Mouse (Mus musculus) frontal cortex, postnatal 14 days (tissue): ENCODE measurements at regions not wholly inside any gene's neighbourhood (a gene's known extent, or its start where the extent isn't known, plus 50 kb on each side); places are given as distances from the start of the nearest gene placed in this dataset.

Experiments
- DNase-seq, 2 experiments: peaks; one replicate each; pipeline ENCODE4 v3.0.0; 2022; ENCODE audit warnings: low spot score in 2 of 2

DNA sequence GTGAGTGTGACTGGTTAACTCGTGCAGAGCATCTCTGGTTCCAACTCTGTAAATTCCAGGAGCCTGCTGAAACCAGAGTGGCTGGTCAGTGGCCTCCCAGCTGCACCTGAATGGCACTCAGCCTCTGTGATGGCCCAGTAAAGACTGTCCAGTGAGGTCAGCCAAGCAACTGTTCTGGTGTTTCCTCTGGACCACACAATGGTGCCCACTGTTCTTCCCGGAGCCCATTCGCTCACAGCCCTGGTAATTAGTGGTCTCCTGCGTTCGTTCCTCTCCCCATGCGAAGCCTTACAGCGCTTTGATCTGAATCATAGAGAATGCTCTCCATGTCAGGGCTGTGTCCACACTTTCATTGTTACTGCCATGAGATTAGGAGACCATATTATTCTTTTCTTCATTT, 75.5 kb downstream of the Enkur start:
- no peak for DNase-seq

DNA sequence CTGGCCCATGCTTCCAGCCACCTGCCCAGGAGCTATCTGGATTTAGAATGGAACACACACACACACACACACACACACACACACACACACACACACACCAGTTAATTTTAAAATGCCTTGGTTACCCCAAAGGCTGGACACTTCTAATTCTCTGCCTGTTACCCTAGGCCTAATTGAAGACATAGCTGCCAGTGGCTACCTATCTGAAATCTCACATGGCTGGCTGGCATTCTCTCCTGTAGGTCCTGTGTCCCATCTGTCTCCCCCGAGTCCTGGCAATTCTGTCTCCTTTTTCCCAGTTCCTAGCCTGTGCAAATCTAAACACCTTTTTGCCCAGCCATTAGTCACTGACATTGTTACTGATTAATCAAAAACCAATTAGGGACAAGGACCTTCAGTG, 78.6 kb downstream of the Enkur start:
- DNase-seq = no peak

GRCm38 (mm10) chr2:21122421-21122820, 82.7 kb downstream of the Enkur start:
- DNase-seq = no peak

GRCm38 (mm10) chr2:21121663-21122062, 83.5 kb downstream of the Enkur start:
- no peak for DNase-seq

DNA sequence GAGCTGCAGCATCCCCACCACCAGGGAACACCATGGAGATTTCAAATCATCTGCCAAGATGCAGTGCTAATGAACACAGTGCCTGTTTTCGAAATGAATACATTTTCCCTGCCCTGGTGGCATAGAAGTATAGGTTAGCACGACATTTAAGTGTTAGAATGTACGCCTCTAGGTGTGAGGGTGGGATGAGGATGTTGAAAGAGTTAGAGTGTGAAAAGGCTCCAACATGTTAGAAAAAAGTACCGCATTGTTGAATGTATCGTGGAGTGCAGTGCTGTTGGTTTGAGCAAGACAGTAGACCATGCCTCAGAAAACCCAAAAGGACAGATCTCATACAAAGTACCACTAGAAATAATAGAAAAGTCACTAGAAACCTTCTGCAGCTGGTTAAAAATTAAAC, 88.3 kb downstream of the Enkur start:
- no peak for DNase-seq

DNA sequence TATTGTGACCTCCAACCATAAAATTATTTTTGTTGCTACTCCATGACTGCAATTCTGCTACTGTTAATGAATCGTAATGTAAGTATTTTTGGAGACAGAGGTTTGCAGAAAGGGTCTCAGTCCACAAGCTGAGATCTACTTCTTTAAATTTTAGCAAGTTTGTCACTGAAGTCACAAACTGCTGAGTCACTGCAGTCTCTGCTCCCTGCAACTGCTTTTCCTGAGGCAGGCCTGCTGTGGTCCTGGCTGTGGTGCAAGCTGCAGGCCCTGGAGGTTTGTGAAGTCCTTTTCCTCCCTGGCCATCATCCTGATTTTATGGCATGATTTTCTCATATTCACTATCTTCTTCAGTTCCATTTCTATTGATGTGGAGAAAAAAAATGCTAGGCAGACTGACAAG, 93.6 kb downstream of the Enkur start:
- DNase-seq = no peak

- DNase-seq = no peak
Observed at GRCm38 (mm10) chr2:21100248-21100808, 104.8 kb downstream of the Enkur start.

DNA sequence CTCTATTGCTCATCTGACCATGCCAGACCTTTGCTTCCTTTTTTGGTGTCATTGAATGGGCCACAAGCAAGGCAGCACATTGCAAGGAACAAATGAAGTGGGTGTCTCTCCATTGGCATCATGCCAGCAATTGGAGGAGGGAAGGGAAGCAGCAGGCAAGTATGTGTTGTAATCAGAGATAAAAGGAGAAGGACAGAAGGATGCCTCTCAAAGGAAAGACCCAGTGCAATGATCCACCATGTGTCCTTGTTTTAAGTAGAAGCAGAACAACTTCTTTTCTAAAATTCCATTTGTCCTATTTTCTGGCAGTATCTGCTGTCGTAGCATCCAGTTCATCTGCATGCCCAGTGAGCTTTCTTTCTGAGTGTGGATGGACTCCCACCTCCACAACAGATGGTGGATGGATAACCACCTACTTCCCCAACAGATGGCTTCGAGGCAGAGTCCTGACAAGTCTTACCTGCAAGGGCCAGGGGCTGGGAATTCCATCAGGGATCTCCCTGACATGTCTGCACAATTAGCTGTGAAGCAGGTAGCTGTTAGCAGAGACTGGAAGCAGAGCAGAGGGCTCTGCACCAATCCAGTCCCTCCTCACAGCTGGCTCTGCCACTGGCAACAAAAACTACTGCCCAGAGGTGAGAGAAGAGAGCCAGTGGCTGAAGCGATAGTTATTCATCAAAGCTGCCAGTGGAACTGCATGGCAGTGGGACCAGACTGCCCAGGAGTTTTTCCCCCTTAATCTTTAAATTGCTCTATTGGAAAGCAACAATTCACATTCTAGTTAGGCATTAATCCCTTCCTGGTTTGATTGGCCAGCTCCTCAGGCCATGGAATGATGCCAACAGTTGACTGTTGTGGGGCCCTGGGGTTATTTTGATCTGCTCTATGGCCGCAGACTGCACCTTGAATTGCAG, 113.8 kb downstream of the Enkur start:
- DNase-seq = no peak

DNA sequence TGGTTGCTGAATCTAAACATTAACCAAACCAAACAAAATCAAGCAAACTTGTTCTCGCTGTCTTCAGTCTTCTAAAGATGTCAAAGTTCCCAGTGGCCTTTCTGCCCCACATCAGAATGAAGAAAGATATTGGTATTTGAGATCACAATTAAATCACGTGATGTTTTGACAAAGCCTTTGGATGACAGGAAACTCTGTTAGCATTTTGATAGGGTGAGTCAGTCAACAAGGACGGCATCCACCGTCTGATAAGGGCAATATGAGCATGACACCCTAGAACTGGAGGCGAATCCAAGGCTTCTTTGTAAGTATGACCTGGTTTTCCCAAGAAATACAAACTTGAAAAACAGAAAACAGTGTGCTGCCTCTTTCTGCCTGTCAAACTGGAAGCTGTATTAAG, 116.8 kb upstream of the Arhgap21 start:
- DNase-seq = no peak

- no peak for DNase-seq
Observed at GRCm38 (mm10) chr2:21067292-21067850, 98.7 kb upstream of the Arhgap21 start.

- DNase-seq = no peak
Observed at GRCm38 (mm10) chr2:21060347-21060650, 91.6 kb upstream of the Arhgap21 start.

- no peak for DNase-seq
Observed at GRCm38 (mm10) chr2:21059618-21060346, 91.1 kb upstream of the Arhgap21 start.

GRCm38 (mm10) chr2:21058940-21059339, 90.3 kb upstream of the Arhgap21 start:
- no peak for DNase-seq

DNA sequence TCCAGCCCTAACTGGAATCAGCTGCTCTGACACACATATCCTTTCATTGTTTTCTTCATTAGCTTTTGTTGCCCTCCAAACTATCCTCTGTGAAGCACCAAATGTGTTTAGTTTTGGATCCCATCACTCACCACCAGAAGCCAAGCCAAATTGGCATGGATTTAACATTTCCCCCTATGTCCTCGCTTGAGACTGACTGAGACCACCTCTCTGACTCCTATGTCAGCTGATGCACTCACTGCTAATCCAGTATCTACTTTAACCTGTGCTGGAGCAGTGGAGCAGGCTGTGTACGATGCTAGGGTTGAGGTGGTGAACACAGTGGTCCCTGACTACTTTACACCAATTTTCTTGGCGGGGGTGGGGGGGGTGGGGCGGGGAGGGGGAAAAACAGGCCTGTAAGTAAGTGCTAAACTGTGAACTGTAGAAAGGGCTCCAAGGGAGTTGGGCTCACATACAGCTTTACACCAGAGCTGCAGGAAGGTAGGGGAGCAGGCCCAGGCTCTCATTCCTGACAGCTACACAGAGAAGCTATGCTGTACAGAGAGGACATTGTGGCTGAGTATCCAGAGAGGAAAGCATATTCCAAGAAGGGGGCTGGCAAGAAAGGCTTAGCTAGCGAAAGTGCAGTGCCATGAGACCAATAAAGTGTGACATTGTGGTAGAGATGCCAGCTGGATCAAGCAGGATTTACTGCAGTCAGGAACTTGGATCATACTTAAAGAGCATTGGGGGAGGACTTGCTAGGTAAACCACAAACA, 87.9 kb upstream of the Arhgap21 start:
- DNase-seq = no peak

DNA sequence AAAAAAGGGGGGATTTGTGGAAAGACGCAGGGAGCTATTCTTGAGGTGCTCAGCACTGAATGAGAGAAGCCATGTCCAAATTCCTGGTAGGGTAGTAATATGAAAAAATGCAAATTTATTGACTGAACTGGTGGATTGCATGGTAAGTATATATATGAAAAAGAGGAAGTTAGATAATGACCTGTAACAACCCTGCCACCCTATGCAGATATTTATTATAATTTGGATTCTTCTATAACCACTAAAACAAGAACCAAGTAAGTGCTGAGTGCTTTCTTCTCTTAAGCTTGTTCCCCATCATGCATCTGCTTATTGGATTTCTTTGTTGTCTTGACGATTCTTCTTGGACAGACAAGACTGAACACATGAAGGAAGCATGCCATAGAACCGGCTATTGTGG, 86.7 kb upstream of the Arhgap21 start:
- no peak for DNase-seq

GRCm38 (mm10) chr2:21054325-21055082, 85.8 kb upstream of the Arhgap21 start:
- no peak for DNase-seq

- DNase-seq = no peak
Observed at GRCm38 (mm10) chr2:21053596-21053995, 84.9 kb upstream of the Arhgap21 start.

DNA sequence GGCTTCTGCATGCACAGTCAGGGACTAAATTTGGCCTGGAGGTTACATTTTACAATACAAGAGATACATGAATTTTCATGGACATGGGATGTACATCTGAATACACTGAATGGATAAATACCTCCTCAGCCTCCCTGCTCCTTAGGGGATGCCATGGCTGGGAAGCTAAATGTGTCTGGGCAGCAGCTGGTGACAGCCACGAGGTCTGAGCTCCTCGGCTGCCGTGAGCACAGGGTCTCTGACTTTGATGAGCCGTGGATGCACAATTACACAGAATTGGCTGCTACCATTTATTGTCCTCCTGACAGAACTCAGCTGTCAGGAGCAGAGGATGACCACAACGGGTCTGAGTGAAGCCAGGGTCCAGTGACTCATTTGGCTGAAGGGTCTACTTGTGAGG, 80.3 kb upstream of the Arhgap21 start:
- no peak for DNase-seq

- no peak for DNase-seq
Observed at GRCm38 (mm10) chr2:21048226-21048625, 79.5 kb upstream of the Arhgap21 start.

DNA sequence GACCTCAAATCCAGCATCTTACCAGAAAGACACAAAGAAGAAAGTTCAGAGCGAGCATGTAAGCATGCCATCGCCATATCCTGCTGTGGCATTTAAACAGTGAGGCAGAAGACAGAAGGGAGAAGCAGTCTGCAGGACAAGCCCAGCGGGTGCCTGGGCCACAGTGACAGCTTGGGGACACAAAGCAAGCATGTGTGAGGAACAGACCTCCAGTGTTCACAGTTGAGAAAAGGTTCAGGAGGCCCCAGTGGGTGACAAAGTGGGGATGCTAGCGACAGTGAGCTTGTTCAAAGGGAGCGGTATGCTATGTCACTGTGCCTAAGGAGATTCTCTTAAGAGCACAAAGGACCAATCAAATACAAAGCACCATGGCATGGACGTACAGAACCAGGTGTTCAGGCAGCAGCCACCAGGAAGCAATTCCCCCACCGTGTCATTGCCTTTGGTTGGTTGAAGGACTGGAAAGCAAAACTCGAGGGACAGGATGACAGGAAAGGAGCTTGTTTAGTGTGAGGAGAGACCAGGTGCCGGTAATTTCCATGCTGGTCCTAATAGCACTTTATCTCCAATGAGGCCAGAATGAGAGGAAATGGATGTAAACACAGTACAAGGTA, 77.9 kb upstream of the Arhgap21 start:
- no peak for DNase-seq

DNA sequence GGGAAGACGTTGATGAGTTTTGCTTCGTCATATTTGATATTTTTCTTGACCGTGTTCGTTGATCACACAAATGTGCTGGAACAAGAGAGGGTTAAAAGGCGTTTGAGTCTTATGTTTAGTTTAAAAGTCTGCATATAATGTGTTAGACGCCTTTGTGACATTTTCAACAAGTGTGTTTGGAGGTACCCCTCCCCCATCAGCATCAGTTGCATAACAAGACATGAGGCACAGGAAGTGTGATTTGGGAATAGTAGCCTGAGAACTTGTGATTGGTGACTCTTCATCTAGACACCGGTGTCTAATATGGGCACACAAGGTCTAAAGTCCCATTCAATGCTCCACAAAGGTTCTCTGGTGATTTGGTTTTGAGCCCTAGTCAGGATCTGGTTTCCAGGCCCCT, 76.1 kb upstream of the Arhgap21 start:
- no peak for DNase-seq
